Mouse (Mus musculus) small intestine, adult 2 months (tissue): Measurements from ENCODE around the gene Prepl.

Experiments
- CTCF ChIP-seq: fragments of 200-500 bp; IDR thresholded peaks from 2 replicates; pipeline ENCODE4 v1.5.1; 2012; ENCODE audit warnings: low read depth, mild to moderate bottlenecking, control low read depth, inconsistent platforms, low read length, moderate library complexity, mixed read lengths; ENCODE audit not compliant: insufficient replicate concordance, insufficient read length; ENCODE audit errors: extremely low read depth
- POLR2A ChIP-seq: fragments of 200-500 bp; IDR thresholded peaks from 2 replicates; pipeline ENCODE4 v1.6.1; 2012; ENCODE audit warnings: low read depth, mild to moderate bottlenecking, control low read depth, inconsistent platforms, low read length, moderate library complexity

DNA sequence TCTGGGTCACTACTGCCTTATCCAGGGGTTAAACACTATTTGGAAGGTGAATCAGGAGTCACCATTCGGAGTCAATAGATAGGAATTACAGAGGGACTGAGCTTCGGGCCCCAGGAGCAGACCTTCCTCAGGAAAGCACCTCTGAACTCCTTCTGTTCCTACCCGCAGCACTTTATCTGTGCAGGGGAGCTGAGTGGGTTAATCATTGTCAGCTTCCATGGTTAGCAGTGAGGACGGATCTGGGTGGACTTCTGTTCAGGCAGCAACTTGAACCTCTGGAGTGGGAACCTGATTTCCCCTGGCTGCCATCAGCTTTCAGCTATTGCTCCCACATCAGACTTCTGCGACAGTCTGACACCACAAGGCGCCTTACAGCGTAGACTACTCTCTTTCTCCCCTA is 49.1 kb downstream of the Prepl start:
- TF ChIP-seq CTCF (no peak), POLR2A (0 out of 2 replicates have a peak, but pooled peaks have one; percentile 9)
